Mouse (Mus musculus): ENCODE results near the gene Tc2n. TPM values are rescaled to one million over a fixed set of nuclear protein-coding genes. Genes with fewer than 3 reads are reported as not detected.
"Not testable (repeated sequence)": the region's sequence is repeated elsewhere in the genome, so short reads cannot be mapped to it uniquely, and the experiment has no call there.

Tc2n gene
- total RNA-seq (2021) (1 to 10 TPM in 1 of 2 experiments, under 1 TPM in 1; 0.73 to 1.4 TPM), polyA plus RNA-seq (2012; rRNA removed) (0.02 TPM in 1 of 2 replicates, not detected in the other)
- long read RNA-seq: 0 reads

- DNase-seq: peak; percentile 88
These were observed at the start of gene Tc2n for GRCm38 (mm10) chr12:101718054-101718754. Gene Tc2n, minus strand, starts transcription at chr12:101718523.

GRCm38 (mm10) chr12:101767306-101768053, 49.2 kb upstream of the Tc2n start:
- peak; percentile 64 for DNase-seq

- no peak for DNase-seq
These were observed 48.0 kb upstream of the Tc2n start for GRCm38 (mm10) chr12:101766228-101766852.

- no peak for DNase-seq
These were observed 46.5 kb upstream of the Tc2n start for GRCm38 (mm10) chr12:101764870-101765269.

- no peak for DNase-seq
These were observed 44.7 kb upstream of the Tc2n start for GRCm38 (mm10) chr12:101763065-101763464.

- DNase-seq: no peak
These were observed 43.7 kb upstream of the Tc2n start for GRCm38 (mm10) chr12:101762054-101762453.

- DNase-seq: no peak
These were observed 41.2 kb upstream of the Tc2n start for GRCm38 (mm10) chr12:101759440-101760045.

GRCm38 (mm10) chr12:101758698-101759097, 40.4 kb upstream of the Tc2n start:
- no peak for DNase-seq

GRCm38 (mm10) chr12:101742375-101742774, 24.1 kb upstream of the Tc2n start:
- no peak for DNase-seq

GRCm38 (mm10) chr12:101740486-101740885, 22.2 kb upstream of the Tc2n start:
- DNase-seq: no peak

GRCm38 (mm10) chr12:101740045-101740444, 21.7 kb upstream of the Tc2n start:
- DNase-seq: no peak

GRCm38 (mm10) chr12:101718755-101719150, 430 bp upstream of the Tc2n start:
- DNase-seq: peak; percentile 39

- DNase-seq: no peak
These were observed 19.1 kb downstream of the Tc2n start for GRCm38 (mm10) chr12:101699176-101699575.

- no peak for DNase-seq
These were observed 21.8 kb downstream of the Tc2n start for GRCm38 (mm10) chr12:101696521-101696920.

- DNase-seq: no peak
These were observed 37.8 kb downstream of the Tc2n start for GRCm38 (mm10) chr12:101680538-101680937.

GRCm38 (mm10) chr12:101667502-101667901, 50.8 kb downstream of the Tc2n start:
- DNase-seq: no peak

GRCm38 (mm10) chr12:101633137-101633536, 85.2 kb downstream of the Tc2n start:
- DNase-seq: no peak

- DNase-seq: not testable (repeated sequence)
These were observed 111.7 kb downstream of the Tc2n start for GRCm38 (mm10) chr12:101606622-101607021.

All from adrenal gland, adult 2 months (tissue).